Mouse (Mus musculus) gastrocnemius, postnatal 10 days (tissue): Measurements from ENCODE around the gene Bloc1s3. TPM values are rescaled to one million over a fixed set of nuclear protein-coding genes. Genes with fewer than 3 reads are reported as not detected.

Experiments
- DNase-seq: peaks from one replicate; pipeline ENCODE4 v3.0.0; 2021; ENCODE audit warnings: mixed read lengths
- total RNA-seq, 2 experiments: library from RNA; stranded (reverse); gene quantifications; 2 replicates each; pipeline ENCODE4 v1.2.3; 2021

Gene Bloc1s3
- total RNA-seq, 2 experiments from 2014 or later: 2.2 to 2.4 TPM

DNA sequence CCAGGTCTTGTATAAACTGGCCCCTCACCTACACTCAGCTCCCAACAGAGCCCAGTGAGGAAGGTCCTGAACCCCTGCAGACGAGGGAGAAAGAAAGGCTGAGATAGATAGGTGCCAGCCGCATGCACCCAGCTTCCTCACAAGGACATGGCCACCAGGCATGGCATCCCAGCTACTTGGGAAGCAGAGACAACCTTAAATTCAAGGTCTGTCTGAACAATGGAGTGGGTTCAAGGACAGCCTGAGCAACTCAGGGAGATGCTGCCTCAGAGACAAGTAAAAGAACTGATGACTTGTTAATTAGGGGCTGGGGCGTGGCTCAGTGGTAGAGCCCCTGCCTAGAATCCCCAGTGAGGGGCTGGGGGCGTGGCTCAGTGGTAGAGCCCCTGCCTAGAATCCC lies 53.0 kb downstream of the Bloc1s3 start:
- DNase-seq: no peak

Other genes starting within 250 kb of the Bloc1s3 start
- 10 to 100 TPM; 35.7 to 53.5 TPM for gene Vasp, start 236.6 kb downstream of the Bloc1s3 start, total RNA-seq
- not detected for gene Ppm1n, start 228.3 kb downstream of the Bloc1s3 start, total RNA-seq
- gene Rtn2, start 225.7 kb downstream of the Bloc1s3 start, total RNA-seq: 100 to 1,000 TPM; 669 to 730 TPM
- 1 to 10 TPM in 1 of 2 experiments, under 1 TPM in 1; 0.80 to 1.7 TPM for gene Fosb, start 198.3 kb downstream of the Bloc1s3 start, total RNA-seq
- 10 to 100 TPM; 31.9 to 35.9 TPM for gene Ercc1, start 163.6 kb downstream of the Bloc1s3 start, total RNA-seq
- gene Cd3eap, start 148.9 kb downstream of the Bloc1s3 start, total RNA-seq: 1 to 10 TPM; 7.8 to 9.8 TPM
- 1 to 10 TPM; 2.7 to 2.8 TPM for gene Ppp1r13l, start 148.6 kb downstream of the Bloc1s3 start, total RNA-seq
- gene Ercc2, start 126.4 kb downstream of the Bloc1s3 start, total RNA-seq: 1 to 10 TPM; 7.7 to 9.7 TPM
- under 1 TPM; 0.12 to 0.18 TPM for gene Klc3, start 104.3 kb downstream of the Bloc1s3 start, total RNA-seq
- gene Ckm, start 103.6 kb downstream of the Bloc1s3 start, total RNA-seq: over 10,000 TPM; 22,462 to 26,486 TPM
- 10 to 100 TPM; 12.2 to 16.4 TPM for gene Mark4, start 49.5 kb downstream of the Bloc1s3 start, total RNA-seq
- gene Exoc3l2, start 45.0 kb downstream of the Bloc1s3 start, total RNA-seq: under 1 TPM; 0.59 to 0.86 TPM
- gene Trappc6a, start within 50 bp of the Bloc1s3 start, total RNA-seq: 10 to 100 TPM; 24.6 to 26.5 TPM
- not detected for gene Nkpd1, start 9.5 kb upstream of the Bloc1s3 start, total RNA-seq
- 10 to 100 TPM; 38.7 to 41.1 TPM for gene Ppp1r37, start 54.7 kb upstream of the Bloc1s3 start, total RNA-seq
- under 1 TPM; 0.21 to 0.23 TPM for gene Zfp296, start 68.9 kb upstream of the Bloc1s3 start, total RNA-seq
- 10 to 100 TPM; 52.0 to 59.8 TPM for gene Gemin7, start 69.2 kb upstream of the Bloc1s3 start, total RNA-seq
- 10 to 100 TPM; 15.2 to 23.2 TPM for gene Clasrp, start 96.1 kb upstream of the Bloc1s3 start, total RNA-seq
- gene Relb, start 121.1 kb upstream of the Bloc1s3 start, total RNA-seq: 1 to 10 TPM; 7.3 to 9.0 TPM
- gene Clptm1, start 156.7 kb upstream of the Bloc1s3 start, total RNA-seq: 10 to 100 TPM; 45.7 to 48.2 TPM
- gene Apoc2, start 169.6 kb upstream of the Bloc1s3 start, total RNA-seq: under 1 TPM in 1 of 2 experiments, not detected in 1; 0.61 TPM
- not detected for gene Gm44805, start 173.1 kb upstream of the Bloc1s3 start, total RNA-seq
- under 1 TPM in 1 of 2 experiments, not detected in 1; 0.54 TPM for gene Apoc4, start 173.1 kb upstream of the Bloc1s3 start, total RNA-seq
- gene Apoc1, start 184.3 kb upstream of the Bloc1s3 start, total RNA-seq: 1 to 10 TPM in 1 of 2 experiments, not detected in 1; 4.1 TPM
- 100 to 1,000 TPM; 100 to 116 TPM for gene Apoe, start 190.8 kb upstream of the Bloc1s3 start, total RNA-seq
- 10 to 100 TPM; 59.3 to 63.3 TPM for gene Tomm40, start 207.1 kb upstream of the Bloc1s3 start, total RNA-seq
- gene Nectin2, start 242.1 kb upstream of the Bloc1s3 start, total RNA-seq: 10 to 100 TPM; 13.3 to 14.6 TPM